Mouse (Mus musculus) left cerebral cortex, adult 18-20 months (tissue): Measurements from ENCODE around the gene 4930556J24Rik. TPM values are rescaled to one million over a fixed set of nuclear protein-coding genes. Genes with fewer than 3 reads are reported as not detected.

Source experiments
- DNase-seq, 2 experiments: peaks; one replicate each; pipeline ENCODE4 v3.0.0; 2021 to 2022; ENCODE audit warnings: low spot score in 2 of 2, mixed read lengths in 1 of 2
- total RNA-seq, 2 experiments: library from RNA; stranded (reverse); gene quantifications; 2 replicates each; pipeline ENCODE4 v1.2.3; 2021

Gene 4930556J24Rik
- total RNA-seq, 2 experiments from 2014 or later, result not detected

- peak; percentile 96 to 97 for DNase-seq
Measured at GRCm38 (mm10) chr11:3894406-3895281, 81.9 kb downstream of the 4930556J24Rik start, which contains the start of the genes 4921536K21Rik and Dusp18. 4921536K21Rik (minus strand) TSS chr11:3895098. Dusp18 (plus strand) TSS chr11:3895240.

GRCm38 (mm10) chr11:3893970-3894369, 82.6 kb downstream of the 4930556J24Rik start:
- no peak for DNase-seq

Other genes with a start within 250 kb of the 4930556J24Rik start
- 100 to 1,000 TPM; 132 to 142 TPM for gene Osbp2, start 112.9 kb downstream of the 4930556J24Rik start, total RNA-seq
- gene 4921536K21Rik, start 81.7 kb downstream of the 4930556J24Rik start, total RNA-seq, result under 1 TPM; 0.37 to 0.54 TPM
- 10 to 100 TPM; 19.9 to 24.0 TPM for gene Dusp18, start 81.5 kb downstream of the 4930556J24Rik start, total RNA-seq
- gene Slc35e4, start 62.1 kb downstream of the 4930556J24Rik start, total RNA-seq, result 10 to 100 TPM; 19.0 to 20.0 TPM
- 10 to 100 TPM; 15.9 to 19.6 TPM for gene Tcn2, start 44.6 kb downstream of the 4930556J24Rik start, total RNA-seq
- 10 to 100 TPM; 40.0 to 43.2 TPM for gene Pes1, start 12.8 kb downstream of the 4930556J24Rik start, total RNA-seq
- 1 to 10 TPM; 8.4 to 9.1 TPM for gene Gal3st1, start 6.9 kb upstream of the 4930556J24Rik start, total RNA-seq
- gene Sec14l4, start 54.7 kb upstream of the 4930556J24Rik start, total RNA-seq, result not detected
- gene Sec14l3, start 88.1 kb upstream of the 4930556J24Rik start, total RNA-seq, result 1 to 10 TPM; 1.8 to 2.2 TPM
- 10 to 100 TPM; 95.0 to 97.3 TPM for gene Mtfp1, start 118.7 kb upstream of the 4930556J24Rik start, total RNA-seq
- 10 to 100 TPM; 39.6 to 40.9 TPM for gene Sec14l2, start 146.6 kb upstream of the 4930556J24Rik start, total RNA-seq
- gene Rnf215, start 158.4 kb upstream of the 4930556J24Rik start, total RNA-seq, result 10 to 100 TPM; 27.1 to 30.8 TPM
- gene Ccdc157, start 183.5 kb upstream of the 4930556J24Rik start, total RNA-seq, result 10 to 100 TPM; 16.6 to 17.6 TPM
- gene Sf3a1, start 183.6 kb upstream of the 4930556J24Rik start, total RNA-seq, result 10 to 100 TPM; 73.1 to 74.1 TPM
- 10 to 100 TPM; 30.5 to 30.7 TPM for gene Tbc1d10a, start 210.0 kb upstream of the 4930556J24Rik start, total RNA-seq
- gene Castor1, start 241.4 kb upstream of the 4930556J24Rik start, total RNA-seq, result 1 to 10 TPM; 3.1 to 3.2 TPM